Mouse (Mus musculus) left cerebral cortex, adult 2 months (tissue): ENCODE data around the gene Psmb7. TPM values are rescaled to one million over a fixed set of nuclear protein-coding genes. Genes with fewer than 3 reads are reported as not detected.

ENCODE experiments used
- DNase-seq, 2 experiments: peaks; one replicate each; pipeline ENCODE4 v3.0.0; 2021 to 2022; ENCODE audit warnings: low spot score in 2 of 2, mixed read lengths in 1 of 2; ENCODE audit errors: extremely low spot score in 1 of 2
- H3K27ac ChIP-seq: fragments of 200-600 bp; 2 replicates; pipeline ENCODE4 v1.8.1; 2022
- H3K4me3 ChIP-seq: fragments of 200-600 bp; 2 replicates; pipeline ENCODE4 v1.8.1; 2022
- CTCF ChIP-seq: fragments of 200-600 bp; IDR thresholded peaks from 2 replicates; pipeline ENCODE4 v1.8.1; 2022; ENCODE audit warnings: antibody characterized with exemption, mild to moderate bottlenecking, moderate library complexity
- intact Hi-C: fragments of 180-260 bp; cut with DNase I; formaldehyde crosslinking; loops from one replicate; pipeline ENCODE4 v1.15.1; 2025
- long read RNA-seq, 2 experiments: library from polyadenylated mRNA; stranded (forward); transcript quantifications; one replicate each; pipeline ENCODE4 v2.0.0; 2021; ENCODE audit warnings: borderline mapping rate in 2 of 2
- total RNA-seq, 2 experiments: library from RNA; stranded (reverse); gene quantifications; 2 replicates each; pipeline ENCODE4 v1.2.3; 2021

Psmb7 gene
- 100 to 1,000 TPM; 168 to 203 TPM for total RNA-seq
- long read RNA-seq, experiment 1, transcript Psmb7-201 (8 exons, 1,160 nt) = major isoform, 24 of 26 reads
- long read RNA-seq, experiment 1, partial matches to known transcripts = 1 of 26 reads
- long read RNA-seq, experiment 1, other reads (novel, unspliced or antisense) = 1 of 26 reads
- long read RNA-seq, experiment 2, transcript Psmb7-201 (8 exons, 1,160 nt) = major isoform, 18 of 21 reads
- long read RNA-seq, experiment 2, partial matches to known transcripts = 1 of 21 reads
- long read RNA-seq, experiment 2, other reads (novel, unspliced or antisense) = 2 of 21 reads

DNA sequence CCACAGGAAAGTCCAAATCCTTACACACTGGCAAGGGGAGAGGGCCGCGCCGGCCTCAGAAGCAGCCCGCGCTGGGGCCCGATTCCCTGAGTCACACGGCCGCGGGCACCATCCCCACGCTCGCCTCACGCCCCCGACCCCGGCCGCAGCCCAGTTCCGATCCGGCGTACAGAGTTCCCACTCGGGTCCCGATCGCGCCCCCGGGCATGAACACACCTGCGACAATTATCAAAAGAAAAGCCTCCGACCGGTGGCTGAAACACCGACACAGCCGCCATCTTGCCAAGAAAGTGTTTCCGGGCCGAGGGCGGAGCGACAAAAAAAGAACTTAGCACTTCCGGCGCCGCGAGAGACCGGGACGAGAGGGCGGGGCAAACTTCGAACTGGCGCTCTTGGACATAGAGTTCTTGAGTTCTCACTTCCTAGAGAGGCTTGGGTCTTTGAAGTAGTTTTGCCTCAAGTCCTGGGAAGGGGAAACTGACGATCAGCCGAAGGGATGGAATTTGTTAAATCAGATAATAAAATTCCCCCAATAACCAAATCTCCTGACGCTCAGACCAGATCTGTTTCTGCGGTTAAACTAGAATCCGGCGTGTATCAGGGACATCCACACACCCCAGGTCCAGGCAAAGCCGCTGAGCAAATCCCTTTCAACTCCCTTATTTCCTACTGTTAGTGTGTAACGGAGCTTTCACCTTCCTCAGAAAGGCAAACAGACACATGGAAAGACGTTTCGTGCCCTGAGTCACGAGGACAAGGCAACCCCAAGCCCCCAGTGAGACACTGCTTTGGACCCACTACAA is at the start of gene Psmb7:
TSS of gene Psmb7 (minus strand) at position 463 of the 803 bp plus-strand sequence.
- Histone ChIP-seq H3K27ac (peak within 1 kb of the TSS; percentile 85), H3K4me3 (peak within 1 kb of the TSS; percentile 83)
- intact Hi-C loops = loop anchor here (2.0 to 10.0 kb wide), 3 partner anchors 15 to 221 kb away; no protein-coding TSS in a partner anchor
- peak; percentile 84 to 86 for DNase-seq
- TF ChIP-seq CTCF = no peak

DNA sequence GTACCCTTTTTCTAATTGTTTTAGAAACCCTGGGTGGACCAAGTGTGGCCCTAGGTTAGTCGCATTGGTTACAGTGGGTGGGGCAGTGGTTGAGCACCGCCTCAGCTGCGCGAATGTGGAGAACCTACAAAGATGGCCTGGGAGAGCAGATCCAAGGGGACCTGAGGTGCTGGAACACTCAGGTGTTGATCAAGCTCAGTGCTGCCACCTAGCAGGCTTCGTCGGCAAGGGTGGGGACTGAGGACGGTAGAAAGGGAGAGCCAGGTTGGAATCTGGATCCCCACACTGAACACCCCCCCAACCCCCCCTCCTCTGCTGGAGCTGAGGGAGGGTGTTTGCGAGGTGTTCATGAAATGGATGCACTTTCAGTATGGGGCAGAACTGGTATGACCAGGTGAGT is 47.7 kb upstream of the Psmb7 start:
- peak; percentile 52 for TF ChIP-seq CTCF
- Histone ChIP-seq H3K27ac (no peak overlapping the region), H3K4me3 (no peak overlapping the region)
- intact Hi-C loops = no loop called here
- DNase-seq = peak in 1 of 2 experiments; percentile 39

DNA sequence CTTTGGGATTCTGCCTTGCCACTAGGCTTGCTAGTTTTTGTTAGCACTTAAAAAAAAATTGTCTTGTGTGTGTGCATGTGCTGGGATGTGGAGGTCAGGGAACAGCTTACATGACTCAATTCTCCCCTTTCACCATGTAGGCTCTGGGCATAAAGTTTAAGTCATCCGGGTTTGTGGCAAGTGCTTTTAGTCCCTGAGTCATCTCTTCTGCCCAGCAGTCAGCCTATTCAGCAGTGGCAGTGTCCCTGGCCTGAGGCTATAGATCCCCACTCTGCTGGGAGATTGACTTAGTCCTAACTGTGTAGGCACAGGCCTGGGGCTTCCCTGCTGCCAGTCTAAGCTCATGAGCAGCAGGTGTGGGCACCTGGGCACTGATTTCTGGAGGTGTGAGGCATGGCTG is 46.0 kb upstream of the Psmb7 start:
- DNase-seq = no peak
- Histone ChIP-seq H3K4me3 (no peak overlapping the region), H3K27ac (no peak overlapping the region)
- TF ChIP-seq CTCF = no peak
- intact Hi-C loops = no loop called here

DNA sequence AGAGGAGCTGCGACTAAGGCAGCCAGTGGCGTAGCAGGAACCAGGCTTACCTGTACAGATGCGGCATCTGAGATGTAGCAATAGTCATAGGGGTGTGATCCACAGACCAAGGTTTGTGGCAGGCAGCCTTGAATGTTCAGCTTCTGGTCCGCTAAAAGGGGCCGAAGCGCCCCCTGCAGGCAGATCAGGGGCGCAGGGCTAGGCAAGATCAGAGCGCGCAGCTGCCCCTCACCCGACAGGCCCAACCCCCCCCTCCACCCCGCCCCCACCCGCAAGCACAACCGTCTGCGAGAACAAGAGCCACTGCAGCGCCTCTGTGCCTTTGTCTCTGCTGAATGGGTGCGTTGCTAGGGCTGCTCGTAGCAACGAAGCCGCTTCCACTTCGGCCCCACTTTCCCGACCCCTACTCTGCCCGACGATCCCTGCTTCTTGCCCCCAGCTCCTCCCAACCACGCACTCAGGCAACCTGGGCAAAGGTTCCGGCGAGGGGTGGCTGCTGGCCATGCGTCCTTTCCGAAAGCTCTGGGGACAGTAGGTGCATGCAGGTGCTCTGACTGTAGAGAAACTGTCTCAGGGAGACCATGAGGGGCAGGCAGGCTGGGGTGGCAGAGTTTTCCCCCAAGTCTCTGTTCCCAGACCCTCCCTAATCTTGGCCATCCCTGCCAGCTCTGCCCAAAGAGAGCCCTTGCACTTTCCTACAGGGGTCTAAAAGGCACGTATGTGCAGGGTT is 45.1 kb upstream of the Psmb7 start:
- H3K27ac ChIP-seq = no peak overlapping the region
- 0 out of 2 replicates have a peak overlapping the region, but pooled peaks have one; percentile 16 for H3K4me3 ChIP-seq

DNA sequence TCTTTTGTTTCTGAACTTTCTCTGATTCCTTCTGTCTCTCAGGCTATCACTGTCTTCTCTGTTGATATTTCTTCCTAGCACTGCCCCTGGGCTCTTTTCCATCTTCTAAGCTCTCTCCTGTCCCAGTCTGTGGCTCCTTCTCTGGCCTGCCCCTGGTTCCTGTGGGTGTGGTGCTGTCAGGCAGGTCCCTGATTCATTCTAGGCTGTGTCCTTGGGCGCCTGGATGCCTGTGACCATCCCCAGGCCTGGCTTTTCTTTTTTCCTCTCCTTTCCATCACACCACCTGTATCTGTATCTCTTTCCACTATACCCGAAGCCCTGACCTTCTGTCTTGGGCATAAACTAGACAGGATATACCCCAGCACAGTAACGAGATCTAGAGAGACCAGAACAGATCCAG is 41.9 kb upstream of the Psmb7 start:
- no peak for TF ChIP-seq CTCF

More for the DNA sequence above, 45.1 kb upstream of the Psmb7 start:
- intact Hi-C loops = no loop called here
- TF ChIP-seq CTCF = peak; percentile 66
- DNase-seq = peak; percentile 27 to 40

DNA sequence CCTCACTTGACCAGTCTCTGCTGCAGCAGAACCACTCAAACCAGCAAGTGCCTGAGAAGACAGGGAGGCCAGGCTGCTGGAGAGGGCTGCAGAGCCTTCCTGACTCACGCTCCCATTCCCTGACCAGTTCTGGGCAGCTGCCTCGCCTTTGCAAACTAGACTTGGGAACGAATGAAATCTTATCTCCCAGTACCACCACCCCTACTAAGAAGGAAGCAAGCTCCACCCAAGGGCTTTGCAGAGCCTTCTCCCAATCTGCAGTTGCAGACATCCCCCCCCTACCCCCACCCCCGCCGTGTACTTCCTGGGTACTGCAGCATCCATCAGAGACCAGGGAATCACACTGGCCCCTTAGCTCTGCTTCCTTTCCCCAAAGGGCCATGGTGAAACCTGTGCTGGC is 39.2 kb upstream of the Psmb7 start:
- TF ChIP-seq CTCF = no peak
- intact Hi-C loops = no loop called here

More for the DNA sequence above, 41.9 kb upstream of the Psmb7 start:
- DNase-seq = no peak
- intact Hi-C loops = no loop called here
- no peak overlapping the region for H3K27ac ChIP-seq
- no peak overlapping the region for H3K4me3 ChIP-seq

DNA sequence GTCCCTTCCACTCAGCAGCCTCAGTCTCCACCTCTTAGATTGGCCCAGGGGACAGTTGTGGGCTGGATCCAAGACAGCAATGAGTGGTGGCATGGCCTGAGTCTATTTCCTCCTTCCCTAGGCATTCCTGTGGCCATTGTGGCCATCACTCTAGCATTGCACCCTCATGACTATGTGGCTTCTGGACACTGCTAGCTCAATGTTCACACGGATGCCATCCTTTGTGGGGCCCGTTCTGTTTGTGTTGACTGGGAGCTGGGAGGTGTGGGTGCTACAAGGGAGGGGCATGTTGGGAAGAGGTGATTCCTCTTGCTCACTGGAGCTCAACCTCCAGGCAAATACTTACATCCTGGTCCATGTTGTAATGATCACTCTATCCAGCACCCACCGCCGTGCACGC is 38.3 kb upstream of the Psmb7 start:
- H3K27ac ChIP-seq = no peak overlapping the region
- intact Hi-C loops = no loop called here
- DNase-seq = no peak
- TF ChIP-seq CTCF = no peak
- no peak overlapping the region for H3K4me3 ChIP-seq

More for the DNA sequence above, 39.2 kb upstream of the Psmb7 start:
- H3K27ac ChIP-seq = no peak overlapping the region
- H3K4me3 ChIP-seq = no peak overlapping the region
- DNase-seq = no peak

DNA sequence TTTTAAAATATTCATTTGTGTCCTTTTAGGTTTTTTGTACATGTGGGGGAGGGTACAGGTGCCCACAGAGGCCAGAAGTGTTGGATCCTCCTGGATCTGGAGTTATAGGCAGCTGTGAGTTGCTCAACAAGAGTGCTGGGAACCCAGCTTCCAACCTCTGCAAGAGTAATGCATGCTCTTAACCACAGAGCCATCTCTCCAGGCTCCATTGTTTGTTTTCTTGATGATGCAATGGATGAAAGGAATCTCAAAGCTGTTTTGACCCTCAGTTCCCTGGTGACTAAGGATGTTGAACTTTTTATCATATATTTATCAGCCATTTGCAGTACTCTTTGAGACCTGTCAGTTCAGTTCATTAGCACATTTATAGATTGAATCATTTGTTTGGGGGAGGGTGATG is 35.1 kb upstream of the Psmb7 start:
- Histone ChIP-seq H3K4me3 (no peak overlapping the region), H3K27ac (no peak overlapping the region)
- no peak for TF ChIP-seq CTCF
- no peak for DNase-seq
- intact Hi-C loops = no loop called here

DNA sequence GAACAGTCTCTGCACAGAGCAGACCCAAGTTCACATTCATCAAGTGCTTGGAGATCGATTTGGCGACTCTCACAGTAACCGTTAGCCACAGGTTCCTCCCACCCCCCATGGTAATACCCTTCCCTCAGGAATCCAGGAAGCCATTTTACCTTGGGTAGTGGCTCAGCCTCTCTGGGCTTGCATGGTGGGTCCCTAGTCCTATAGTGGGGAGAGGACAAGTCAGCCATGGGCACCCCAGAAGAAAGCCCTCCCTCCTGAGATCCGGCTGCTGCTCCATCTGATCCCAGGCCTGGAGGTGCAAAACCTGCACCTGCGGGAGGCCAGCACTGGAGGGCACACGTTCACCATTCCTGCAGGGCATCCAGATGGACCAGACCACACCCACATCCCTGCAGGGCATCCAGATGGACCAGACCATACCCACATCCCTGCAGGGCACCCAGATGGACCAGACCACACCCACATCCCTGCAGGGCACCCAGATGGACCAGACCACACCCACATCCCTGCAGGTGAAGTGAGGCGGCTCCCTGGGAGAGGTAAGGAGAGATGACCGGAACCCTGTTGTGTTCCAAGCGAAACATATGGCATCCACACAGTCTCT is 31.6 kb upstream of the Psmb7 start:
- intact Hi-C loops = no loop called here
- no peak for DNase-seq

DNA sequence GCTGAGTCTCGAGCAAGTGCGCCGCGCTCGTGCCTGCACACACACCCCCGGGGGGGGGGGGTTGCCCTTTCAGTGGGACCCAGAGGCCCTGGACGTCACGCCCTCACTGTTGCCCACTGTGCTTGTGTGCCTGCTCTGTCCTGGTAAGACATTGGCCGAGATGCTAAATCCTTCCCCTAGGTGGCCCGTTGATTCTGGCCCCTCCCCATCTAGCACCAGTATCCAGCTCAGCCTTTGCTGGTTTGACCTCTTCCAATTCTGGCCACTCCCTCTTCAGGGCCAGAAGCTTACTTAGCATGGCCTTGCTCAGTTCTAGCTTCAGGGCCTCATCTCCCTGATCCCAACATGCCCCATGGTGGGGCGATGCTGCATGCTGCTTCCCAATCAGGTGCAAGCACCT is 28.6 kb upstream of the Psmb7 start:
- intact Hi-C loops = no loop called here
- no peak overlapping the region for H3K4me3 ChIP-seq
- no peak for TF ChIP-seq CTCF
- H3K27ac ChIP-seq = no peak overlapping the region
- DNase-seq = no peak

More for the DNA sequence above, 31.6 kb upstream of the Psmb7 start:
- no peak; the same call in 1 of the 2 replicates for TF ChIP-seq CTCF
- Histone ChIP-seq H3K4me3 (no peak overlapping the region), H3K27ac (no peak overlapping the region)

DNA sequence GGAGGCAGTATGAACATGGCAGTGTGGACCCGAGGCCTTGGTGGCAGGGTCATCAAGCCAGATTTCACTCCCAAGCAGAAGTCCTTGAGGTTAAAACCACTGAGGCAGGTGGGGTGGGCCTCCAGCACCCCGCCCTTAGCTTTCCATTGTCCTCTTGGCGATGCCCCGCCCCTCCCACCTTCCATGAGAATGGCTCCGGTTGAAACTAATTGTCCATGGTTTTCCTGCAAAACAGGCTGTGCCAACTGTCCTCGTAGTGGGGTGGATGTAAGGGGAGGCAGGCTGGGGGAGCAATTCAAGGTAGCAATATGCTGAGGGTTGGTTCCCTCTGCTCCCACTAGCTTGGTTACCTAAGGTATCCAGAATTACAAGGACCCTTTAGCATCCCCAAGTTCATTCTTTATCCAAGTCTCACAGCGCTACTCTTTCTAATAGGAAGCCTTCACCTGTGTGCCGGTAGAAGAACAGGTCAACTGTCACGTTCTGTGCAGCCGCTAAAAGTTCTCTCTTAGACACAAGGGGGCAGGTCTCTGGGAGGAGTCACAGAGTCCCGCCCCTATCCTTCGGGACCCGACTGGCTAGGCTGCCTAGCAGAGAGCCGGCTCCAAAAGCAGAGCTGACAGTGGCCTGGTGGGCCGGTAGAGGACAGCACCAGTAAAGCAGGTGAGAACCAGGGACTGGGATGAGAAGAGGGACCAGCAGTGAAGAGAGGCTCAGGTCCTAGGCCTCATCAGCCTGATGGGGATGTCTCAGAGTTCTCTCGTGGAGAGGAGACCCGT is 25.1 kb upstream of the Psmb7 start:
- Histone ChIP-seq H3K4me3 (no peak overlapping the region), H3K27ac (no peak overlapping the region)
- DNase-seq = no peak
- intact Hi-C loops = no loop called here
- no peak; the same call in 1 of the 2 replicates for TF ChIP-seq CTCF
